19 mouse cellular contexts compared by ENCODE assay signal in genomic region chr12:49944911-49945627, GRCm38 (mm10).
A peak's percentile ranks its signal among the peaks of the same experiment; 100 is the strongest.
DNase-seq lines count a peak whose midpoint lies in the region; ATAC-seq and TF ChIP-seq lines count a peak whose summit lies in the region.
"Had no signal": no experiment of that assay in that cellular context is flagged by ENCODE, and none has a peak within 500 bp of the region (broad histone marks: within the 10 kb centered on the region; RNA-seq: fewer than 3 reads in every experiment).

No protein-coding gene starts in this region.

- H3K4me2 ChIP-seq in embryonic facial prominence, embryonic 14.5 days (ENCODE audit: low read depth, low read length), result no peak overlapping the region
- peak overlapping the region; percentile 0; the same call in 1 of the 2 replicates for H3K4me2 ChIP-seq in forebrain, embryonic 16.5 days (ENCODE audit: low read length)
- no peak overlapping the region for H3K4me2 ChIP-seq in neural tube, embryonic 14.5 days (ENCODE audit: low read depth, low read length)
- H3K4me2 ChIP-seq: kidney, embryonic 15.5 days had no signal

- peak; percentile 87; the same call in 1 of the 2 replicates for ATAC-seq in embryonic facial prominence, embryonic 14.5 days (ENCODE audit: low read depth)
- peak; percentile 89 for ATAC-seq in forebrain, embryonic 16.5 days
- ATAC-seq in neural tube, embryonic 14.5 days (ENCODE audit: low read depth), result peak; percentile 42; the same call in 1 of the 2 replicates
- ATAC-seq: activated CD4-positive, CD25-positive, alpha-beta regulatory T cell, adult 4 months; intestine, embryonic 16.5 days had no signal

- TF ChIP-seq CTCF in layer of hippocampus, adult 2 months (conservative IDR thresholded peaks at IDR 0.05), result no peak
- no peak for TF ChIP-seq CTCF in thymus, adult 2 months (IDR thresholded peaks at IDR 0.05; ENCODE audit: borderline replicate concordance, control insufficient read depth, extremely low read depth, insufficient read depth, low read length, poor library complexity)

- TF ChIP-seq POLR2A in thymus, adult 2 months (IDR thresholded peaks at IDR 0.05; ENCODE audit: control insufficient read depth, extremely low read depth, insufficient read depth, low read length, poor library complexity), result no peak

- peak overlapping the region; percentile 93 for H3K27ac ChIP-seq in layer of hippocampus, adult 2 months
- no peak overlapping the region for H3K27ac ChIP-seq in embryonic facial prominence, embryonic 14.5 days (replicated peaks; ENCODE audit: low read depth, low read length)
- peak overlapping the region; percentile 64 for H3K27ac ChIP-seq in forebrain, embryonic 16.5 days (ENCODE audit: low read length)
- no peak overlapping the region for H3K27ac ChIP-seq in neural tube, embryonic 14.5 days (ENCODE audit: low read depth, low read length)
- H3K27ac ChIP-seq in thymus, adult 2 months (ENCODE audit: control insufficient read depth, insufficient read depth, low read length), result no peak overlapping the region
- H3K27ac ChIP-seq: heart, embryonic 10.5 days; kidney, embryonic 15.5 days had no signal

- no peaks in the 10 kb centered on the region for H3K27me3 ChIP-seq in embryonic facial prominence, embryonic 14.5 days (replicated peaks; ENCODE audit: control insufficient read depth, insufficient read depth, low read length)
- H3K27me3 ChIP-seq in forebrain, embryonic 16.5 days (replicated peaks; ENCODE audit: control insufficient read depth, insufficient read depth, low read length), result no peaks in the 10 kb centered on the region
- H3K27me3 ChIP-seq in neural tube, embryonic 14.5 days (ENCODE audit: control insufficient read depth, insufficient read depth, low read length), result no peaks in the 10 kb centered on the region
- no peaks in the 10 kb centered on the region for H3K27me3 ChIP-seq in thymus, adult 2 months (ENCODE audit: control insufficient read depth, insufficient read depth, low read length)
- H3K27me3 ChIP-seq: kidney, embryonic 15.5 days had no signal

- no peaks in the 10 kb centered on the region for H3K36me3 ChIP-seq in embryonic facial prominence, embryonic 14.5 days (ENCODE audit: control insufficient read depth, insufficient read depth, low read length)
- H3K36me3 ChIP-seq in forebrain, embryonic 16.5 days (ENCODE audit: control insufficient read depth, insufficient read depth), result no peaks in the 10 kb centered on the region
- H3K36me3 ChIP-seq in neural tube, embryonic 14.5 days (ENCODE audit: control insufficient read depth, insufficient read depth, low read length), result no peaks in the 10 kb centered on the region
- no peaks in the 10 kb centered on the region for H3K36me3 ChIP-seq in thymus, adult 2 months (ENCODE audit: control insufficient read depth, insufficient read depth, low read length)
- H3K36me3 ChIP-seq: heart, embryonic 10.5 days; kidney, embryonic 15.5 days had no signal

- 45% methylated on average over 9 of the region's 9 CpGs for WGBS in embryonic facial prominence, embryonic 14.5 days
- WGBS in forebrain, embryonic 16.5 days, result 29% methylated on average over 9 of the region's 9 CpGs
- WGBS in neural tube, embryonic 14.5 days, result 49% methylated on average over 9 of the region's 9 CpGs
- 91% methylated on average over 9 of the region's 9 CpGs for WGBS in thymus, adult 2 months

- no peaks in the 10 kb centered on the region for H3K4me1 ChIP-seq in embryonic facial prominence, embryonic 14.5 days (ENCODE audit: control insufficient read depth, insufficient read depth, low read length)
- H3K4me1 ChIP-seq in forebrain, embryonic 16.5 days (replicated peaks; ENCODE audit: control insufficient read depth, insufficient read depth, low read length), result peaks cover 13% of the 10 kb centered on the region
- H3K4me1 ChIP-seq in neural tube, embryonic 14.5 days (ENCODE audit: control insufficient read depth, insufficient read depth, low read length), result 0 out of 2 replicates have a peak, but pooled peaks cover 2% of the 10 kb centered on the region
- H3K4me1 ChIP-seq in thymus, adult 2 months (replicated peaks; ENCODE audit: control insufficient read depth, insufficient read depth, low read length), result no peaks in the 10 kb centered on the region
- H3K4me1 ChIP-seq: heart, embryonic 10.5 days; kidney, embryonic 15.5 days had no signal

- H3K9ac ChIP-seq in embryonic facial prominence, embryonic 14.5 days (ENCODE audit: low read depth, low read length), result no peak overlapping the region
- H3K9ac ChIP-seq in forebrain, embryonic 16.5 days (replicated peaks; ENCODE audit: low read depth, low read length), result no peak overlapping the region
- no peak overlapping the region for H3K9ac ChIP-seq in neural tube, embryonic 14.5 days (replicated peaks; ENCODE audit: low read depth, low read length)
- H3K9ac ChIP-seq: kidney, embryonic 15.5 days had no signal

- no peak overlapping the region for H3K4me3 ChIP-seq in layer of hippocampus, adult 2 months
- H3K4me3 ChIP-seq in embryonic facial prominence, embryonic 14.5 days (ENCODE audit: low read depth, low read length), result no peak overlapping the region
- H3K4me3 ChIP-seq in forebrain, embryonic 16.5 days (replicated peaks; ENCODE audit: low read length), result no peak overlapping the region
- H3K4me3 ChIP-seq in neural tube, embryonic 14.5 days (ENCODE audit: low read depth, low read length), result no peak overlapping the region
- no peak overlapping the region for H3K4me3 ChIP-seq in thymus, adult 2 months (ENCODE audit: control insufficient read depth, insufficient read depth, low read length)
- H3K4me3 ChIP-seq: erythroblast, embryonic 14.5 days; heart, embryonic 10.5 days; kidney, embryonic 15.5 days had no signal

- no peak for DNase-seq in layer of hippocampus, adult 2 months (ENCODE audit: low spot score in 2 of 2)
- no peak for DNase-seq in layer of hippocampus, adult 18-20 months (ENCODE audit: low spot score in 2 of 2)
- DNase-seq in embryonic facial prominence, embryonic 14.5 days (ENCODE audit: low spot score), result peak; percentile 37
- no peak for DNase-seq in thymus, adult 2 months
- no peak for DNase-seq in cerebellum, adult 11 months
- DNase-seq: adrenal gland, postnatal 36 days; B cell, adult 2 months; cerebellum, postnatal 10 days; gastrocnemius, postnatal 36 days; heart, postnatal 14 days; left cerebral cortex, postnatal 4 days; lung, adult 18-20 months had no signal

- H3K9me3 ChIP-seq in embryonic facial prominence, embryonic 14.5 days (ENCODE audit: control insufficient read depth, low read length), result no peaks in the 10 kb centered on the region
- H3K9me3 ChIP-seq in forebrain, embryonic 16.5 days (ENCODE audit: control insufficient read depth, low read length), result no peaks in the 10 kb centered on the region
- no peaks in the 10 kb centered on the region for H3K9me3 ChIP-seq in neural tube, embryonic 14.5 days (ENCODE audit: control insufficient read depth, low read length)
- H3K9me3 ChIP-seq: heart, embryonic 10.5 days; kidney, embryonic 15.5 days had no signal

Comparison
In these comparisons a context has a peak if more than half of its experiments do, and no peak if none do; other contexts are left out.
1. H3K27ac ChIP-seq: peak in layer of hippocampus, adult 2 months (single experiment) and forebrain, embryonic 16.5 days (single experiment); none in embryonic facial prominence, embryonic 14.5 days (single experiment), neural tube, embryonic 14.5 days (single experiment) and thymus, adult 2 months (single experiment).
2. Peak in every context shown above with its lines, with median percentiles within 50 percentile points of each other: ATAC-seq.